Mouse (Mus musculus): ENCODE measurements around the gene Igfbp4. TPM values are rescaled to one million over a fixed set of nuclear protein-coding genes. Genes with fewer than 3 reads are reported as not detected.

The Igfbp4 gene
- polyA plus RNA-seq, 1 experiment from 2014 or later, result 799 TPM

DNA sequence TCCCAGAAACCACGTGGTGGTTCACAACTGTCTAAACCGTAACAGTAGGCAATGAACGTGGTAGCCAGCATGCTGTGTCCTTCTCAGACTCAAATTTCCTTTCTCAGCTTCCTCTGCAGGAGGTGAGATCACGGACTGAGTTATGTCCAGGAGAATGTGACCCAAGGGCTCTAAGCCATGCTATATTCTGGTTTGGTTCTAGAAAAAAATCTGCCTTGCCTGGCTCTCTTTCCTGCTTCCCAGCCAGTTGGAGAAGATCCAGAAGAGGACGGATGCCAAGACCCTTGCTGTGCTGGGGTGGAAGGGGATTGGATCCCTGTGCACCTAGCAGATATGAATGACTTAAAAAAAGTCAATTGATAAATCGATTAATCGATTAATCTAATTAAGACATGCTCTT is 58.5 kb downstream of the Igfbp4 start:
- Histone ChIP-seq H3K9me3 (ENCODE audit: control insufficient read depth, low read length) (no peaks in the 10 kb centered on the region), H3K4me2 (ENCODE audit: low read depth, severe bottlenecking) (no peak overlapping the region), H3K4me3 (ENCODE audit: low read depth, low read length) (no peak overlapping the region), H3K4me1 (ENCODE audit: control insufficient read depth, insufficient read depth, low read length) (peaks cover 8% of the 10 kb centered on the region), H3K27ac (replicated peaks; ENCODE audit: low read depth, low read length) (no peak overlapping the region), H3K9ac (ENCODE audit: low read length) (no peak overlapping the region), H3K36me3 (ENCODE audit: control insufficient read depth, insufficient read depth, low read length) (no peaks in the 10 kb centered on the region), H3K27me3 (ENCODE audit: control insufficient read depth, insufficient read depth, low read length) (no peaks in the 10 kb centered on the region)
- ATAC-seq (ENCODE audit: insufficient number of reproducible peaks, low FRiP score, low TSS enrichment, low read depth) (no peak), DNase-seq (ENCODE audit: low spot score) (no peak)
- 93% methylated on average over 7 of the region's 7 CpGs for WGBS

DNA sequence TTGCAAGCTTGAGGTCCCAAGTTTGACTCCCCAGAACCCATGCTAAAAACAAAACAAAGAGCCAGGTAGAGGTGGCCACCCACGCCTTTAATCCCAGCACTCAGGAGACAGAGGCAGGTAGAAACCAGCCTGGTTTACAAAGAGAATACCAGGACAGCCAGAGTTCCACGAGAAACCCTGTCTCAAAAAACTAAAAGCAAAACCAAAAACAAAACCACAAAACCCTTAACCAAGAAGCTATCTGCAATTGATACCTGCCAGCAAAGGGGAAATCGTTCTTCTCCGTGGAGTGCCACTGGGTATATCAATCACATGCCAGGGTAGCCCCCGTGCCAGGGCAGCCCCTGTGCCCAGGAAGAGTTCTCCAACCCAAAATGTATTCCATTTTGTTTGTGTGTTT is 59.2 kb downstream of the Igfbp4 start:
- no peak for ATAC-seq (ENCODE audit: insufficient number of reproducible peaks, low FRiP score, low TSS enrichment, low read depth)
- no peaks in the 10 kb centered on the region for H3K9me3 ChIP-seq (ENCODE audit: control insufficient read depth, low read length)
- 86% methylated on average over 5 of the region's 5 CpGs for WGBS
- no peak overlapping the region for H3K27ac ChIP-seq (replicated peaks; ENCODE audit: low read depth, low read length)
- H3K9ac ChIP-seq (ENCODE audit: low read length), result no peak overlapping the region
- no peak for DNase-seq (ENCODE audit: low spot score)
- H3K4me2 ChIP-seq (ENCODE audit: low read depth, severe bottlenecking), result no peak overlapping the region
- H3K36me3 ChIP-seq (ENCODE audit: control insufficient read depth, insufficient read depth, low read length), result no peaks in the 10 kb centered on the region
- no peaks in the 10 kb centered on the region for H3K27me3 ChIP-seq (ENCODE audit: control insufficient read depth, insufficient read depth, low read length)
- peaks cover 5% of the 10 kb centered on the region for H3K4me1 ChIP-seq (ENCODE audit: control insufficient read depth, insufficient read depth, low read length)
- H3K4me3 ChIP-seq (ENCODE audit: low read depth, low read length), result no peak overlapping the region

DNA sequence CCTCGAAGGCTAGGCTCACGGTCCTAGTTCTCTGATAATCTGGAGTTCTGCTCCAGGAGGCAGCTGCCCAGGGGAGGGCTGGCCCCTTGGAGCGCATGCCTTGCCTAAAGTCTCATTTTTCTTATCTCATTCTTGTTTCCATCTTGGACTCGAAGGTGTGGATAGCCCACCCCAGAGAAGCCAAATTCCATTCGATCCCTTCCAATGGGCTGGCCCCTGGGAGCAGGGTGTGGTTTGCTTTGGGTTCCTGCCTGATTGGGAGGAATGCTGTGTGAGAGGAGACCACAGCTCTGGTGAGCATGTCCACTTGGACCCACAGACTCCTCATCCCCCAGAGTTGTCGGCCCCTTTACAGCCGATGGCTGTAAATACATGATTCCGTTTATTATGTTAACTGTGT is 60.6 kb downstream of the Igfbp4 start:
- WGBS, result 87% methylated on average over 8 of the region's 8 CpGs

DNA sequence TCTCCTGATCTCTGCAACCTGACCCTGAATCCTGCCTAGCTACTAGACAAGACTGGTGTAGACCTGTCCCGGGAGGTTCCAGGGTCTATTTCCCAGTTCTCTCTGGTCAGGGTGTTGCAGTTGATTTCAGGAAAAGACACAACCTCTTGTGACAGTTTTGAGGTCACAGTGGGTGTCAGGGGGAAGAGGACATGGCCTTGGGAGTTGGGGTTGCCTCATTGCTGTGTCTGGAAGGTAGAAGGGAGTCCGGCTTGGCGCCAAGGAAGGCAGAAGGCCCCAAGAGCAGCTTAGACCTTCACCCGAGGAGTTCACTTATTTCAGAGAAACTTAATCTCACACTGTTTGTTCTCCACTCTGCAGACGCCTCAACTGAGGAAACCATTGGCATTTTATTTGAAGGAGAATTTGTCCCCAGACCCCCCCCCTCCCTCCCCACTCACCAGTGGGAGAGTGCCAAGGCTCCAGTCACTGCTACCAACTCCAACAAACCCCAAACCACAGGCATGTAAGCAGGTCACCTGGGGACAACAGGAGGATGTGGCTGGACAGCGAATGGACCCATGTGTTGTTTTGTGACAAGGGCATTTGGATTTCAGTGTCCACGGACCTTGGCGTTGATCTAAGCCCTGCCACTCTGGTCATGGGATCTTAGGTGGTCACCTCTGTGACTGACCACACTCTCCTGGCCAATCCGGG is 61.7 kb downstream of the Igfbp4 start:
- H3K4me2 ChIP-seq (ENCODE audit: low read depth, severe bottlenecking), result no peak overlapping the region
- peaks cover 14% of the 10 kb centered on the region for H3K4me1 ChIP-seq (ENCODE audit: control insufficient read depth, insufficient read depth, low read length)
- no peaks in the 10 kb centered on the region for H3K9me3 ChIP-seq (ENCODE audit: control insufficient read depth, low read length)
- ATAC-seq (ENCODE audit: insufficient number of reproducible peaks, low FRiP score, low TSS enrichment, low read depth) (no peak), DNase-seq (ENCODE audit: low spot score) (no peak)
- WGBS, result 89% methylated on average over 9 of the region's 9 CpGs
- H3K9ac ChIP-seq (ENCODE audit: low read length), result no peak overlapping the region
- no peak overlapping the region for H3K4me3 ChIP-seq (ENCODE audit: low read depth, low read length)
- no peaks in the 10 kb centered on the region for H3K27me3 ChIP-seq (ENCODE audit: control insufficient read depth, insufficient read depth, low read length)
- H3K36me3 ChIP-seq (ENCODE audit: control insufficient read depth, insufficient read depth, low read length), result no peaks in the 10 kb centered on the region
- H3K27ac ChIP-seq (replicated peaks; ENCODE audit: low read depth, low read length), result no peak overlapping the region

More for the DNA sequence above, 60.6 kb downstream of the Igfbp4 start:
- Histone ChIP-seq H3K36me3 (ENCODE audit: control insufficient read depth, insufficient read depth, low read length) (no peaks in the 10 kb centered on the region), H3K4me3 (ENCODE audit: low read depth, low read length) (no peak overlapping the region), H3K9ac (ENCODE audit: low read length) (no peak overlapping the region), H3K4me2 (ENCODE audit: low read depth, severe bottlenecking) (no peak overlapping the region), H3K27ac (replicated peaks; ENCODE audit: low read depth, low read length) (no peak overlapping the region), H3K9me3 (ENCODE audit: control insufficient read depth, low read length) (no peaks in the 10 kb centered on the region), H3K27me3 (ENCODE audit: control insufficient read depth, insufficient read depth, low read length) (no peaks in the 10 kb centered on the region), H3K4me1 (ENCODE audit: control insufficient read depth, insufficient read depth, low read length) (peaks cover 8% of the 10 kb centered on the region)
- ATAC-seq (ENCODE audit: insufficient number of reproducible peaks, low FRiP score, low TSS enrichment, low read depth) (no peak), DNase-seq (ENCODE audit: low spot score) (no peak)

Other genes starting within 250 kb of the Igfbp4 start
- gene Msl1, start 245.7 kb upstream of the Igfbp4 start, polyA plus RNA-seq (2014; fragmentation: Nextera tagmentation; extraction: Ambion mirVana), result 24.6 and 25.6 TPM in 2 replicates
- 44.9 and 51.1 TPM in 2 replicates for gene Casc3, start 236.3 kb upstream of the Igfbp4 start, polyA plus RNA-seq (2014; fragmentation: Nextera tagmentation; extraction: Ambion mirVana)
- gene Rapgefl1, start 204.5 kb upstream of the Igfbp4 start, polyA plus RNA-seq (2014; fragmentation: Nextera tagmentation; extraction: Ambion mirVana), result 2.2 and 2.8 TPM in 2 replicates
- 6.3 and 7.4 TPM in 2 replicates for gene Wipf2, start 177.6 kb upstream of the Igfbp4 start, polyA plus RNA-seq (2014; fragmentation: Nextera tagmentation; extraction: Ambion mirVana)
- gene Cdc6, start 133.4 kb upstream of the Igfbp4 start, polyA plus RNA-seq (2014; fragmentation: Nextera tagmentation; extraction: Ambion mirVana), result 58.7 and 63.4 TPM in 2 replicates
- gene Rara, start 113.4 kb upstream of the Igfbp4 start, polyA plus RNA-seq (2014; fragmentation: Nextera tagmentation; extraction: Ambion mirVana), result 46.7 and 48.7 TPM in 2 replicates
- 0.40 TPM in 1 of 2 replicates, not detected in the other for gene Gjd3, start 58.2 kb upstream of the Igfbp4 start, polyA plus RNA-seq (2014; fragmentation: Nextera tagmentation; extraction: Ambion mirVana)
- gene Top2a, start 17.1 kb upstream of the Igfbp4 start, polyA plus RNA-seq (2014; fragmentation: Nextera tagmentation; extraction: Ambion mirVana), result 422 and 448 TPM in 2 replicates
- gene Tns4, start 48.1 kb downstream of the Igfbp4 start, polyA plus RNA-seq (2014; fragmentation: Nextera tagmentation; extraction: Ambion mirVana), result 1.2 and 1.6 TPM in 2 replicates
- 1.0 and 1.3 TPM in 2 replicates for gene Ccr7, start 113.8 kb downstream of the Igfbp4 start, polyA plus RNA-seq (2014; fragmentation: Nextera tagmentation; extraction: Ambion mirVana)
- 261 and 272 TPM in 2 replicates for gene Smarce1, start 189.8 kb downstream of the Igfbp4 start, polyA plus RNA-seq (2014; fragmentation: Nextera tagmentation; extraction: Ambion mirVana)
- 0.13 and 0.16 TPM in 2 replicates for gene Krt222, start 202.8 kb downstream of the Igfbp4 start, polyA plus RNA-seq (2014; fragmentation: Nextera tagmentation; extraction: Ambion mirVana)
- 0.51 TPM in 1 of 2 replicates, not detected in the other for gene Krt24, start 244.0 kb downstream of the Igfbp4 start, polyA plus RNA-seq (2014; fragmentation: Nextera tagmentation; extraction: Ambion mirVana)

Data from limb, embryonic 11.5 days (tissue).